ENCODE assay signal across 32 mouse cellular contexts in genomic region chr17:24545247-24545646, GRCm38 (mm10). TPM values are rescaled to one million over a fixed set of nuclear protein-coding genes. Genes with fewer than 3 reads are reported as not detected.
DNase-seq lines count a peak whose midpoint lies in the region; ATAC-seq and TF ChIP-seq lines count a peak whose summit lies in the region.
"Had no signal": no experiment of that assay in that cellular context is flagged by ENCODE, and none has a peak within 500 bp of the region (broad histone marks: within the 10 kb centered on the region; RNA-seq: fewer than 3 reads in every experiment).

No protein-coding gene starts in this region.

- intact Hi-C loops in heart, adult 2 months (cut with DNase I), result no loop called here
- intact Hi-C loops in heart, postnatal 14 days (cut with DNase I), result loop anchor here (5.0 kb wide), 1 partner anchor 42 kb away; no protein-coding TSS in a partner anchor
- intact Hi-C loops in left cerebral cortex, adult 2 months (cut with DNase I), result no loop called here
- intact Hi-C loops in left cerebral cortex, postnatal 10 days (cut with DNase I), result no loop called here

- no peaks in the 10 kb centered on the region for H3K27me3 ChIP-seq in heart, adult 2 months (ENCODE audit: control insufficient read depth, insufficient read depth, low read length)
- peaks cover 15% of the 10 kb centered on the region for H3K27me3 ChIP-seq in midbrain, embryonic 13.5 days
- H3K27me3 ChIP-seq in midbrain, embryonic 10.5 days (ENCODE audit: low read depth, poor library complexity, severe bottlenecking), result peaks cover 36% of the 10 kb centered on the region

- 91% methylated on average over 2 of the region's 2 CpGs for WGBS in heart, adult 2 months
- WGBS in midbrain, embryonic 13.5 days, result 93% methylated on average over 2 of the region's 2 CpGs
- WGBS in midbrain, embryonic 10.5 days, result 86% methylated on average over 2 of the region's 2 CpGs

- no peak overlapping the region for H3K9ac ChIP-seq in heart, adult 2 months (ENCODE audit: low read depth, low read length)
- H3K9ac ChIP-seq in midbrain, embryonic 13.5 days (replicated peaks), result 0 out of 2 replicates have a peak overlapping the region, but pooled peaks have one; percentile 20
- H3K9ac ChIP-seq: embryonic facial prominence, embryonic 15.5 days; hindbrain, embryonic 12.5 days; liver, embryonic 15.5 days had no signal

- no peak for ATAC-seq in midbrain, embryonic 13.5 days
- ATAC-seq: activated CD4-positive, CD25-positive, alpha-beta regulatory T cell, adult 4 months; CD4-positive, CD25-positive, alpha-beta regulatory T cell, adult 4 months; intestine, embryonic 16.5 days had no signal

- no peaks in the 10 kb centered on the region; the same call in 1 of the 2 replicates for H3K4me1 ChIP-seq in heart, adult 2 months (ENCODE audit: control insufficient read depth, insufficient read depth, low read length)
- H3K4me1 ChIP-seq in midbrain, embryonic 13.5 days (replicated peaks), result peaks cover 15% of the 10 kb centered on the region
- peaks cover 22% of the 10 kb centered on the region for H3K4me1 ChIP-seq in midbrain, embryonic 10.5 days

- H3K9me3 ChIP-seq in midbrain, embryonic 13.5 days, result no peaks in the 10 kb centered on the region
- H3K9me3 ChIP-seq in midbrain, embryonic 10.5 days (replicated peaks), result no peaks in the 10 kb centered on the region
- H3K9me3 ChIP-seq: embryonic facial prominence, embryonic 15.5 days; forebrain, embryonic 12.5 days; heart, embryonic 13.5 days; hindbrain, embryonic 12.5 days; liver, embryonic 15.5 days; megakaryocyte, embryonic 14.5 days; neural tube, embryonic 13.5 days had no signal

- H3K79me2 ChIP-seq in heart, adult 2 months (replicated peaks; ENCODE audit: control insufficient read depth, insufficient read depth, low read length), result no peaks in the 10 kb centered on the region

- no peaks in the 10 kb centered on the region for H3K36me3 ChIP-seq in heart, adult 2 months (ENCODE audit: control insufficient read depth, insufficient read depth, low read length)
- no peaks in the 10 kb centered on the region for H3K36me3 ChIP-seq in midbrain, embryonic 13.5 days
- H3K36me3 ChIP-seq in midbrain, embryonic 10.5 days, result 0 out of 2 replicates have a peak, but pooled peaks cover 3% of the 10 kb centered on the region
- H3K36me3 ChIP-seq: embryonic facial prominence, embryonic 15.5 days; forebrain, embryonic 12.5 days; heart, embryonic 13.5 days; hindbrain, embryonic 12.5 days; liver, embryonic 15.5 days; neural tube, embryonic 13.5 days had no signal

- TF ChIP-seq CTCF in heart, adult 2 months (IDR thresholded peaks at IDR 0.05), result 0 out of 2 replicates have a peak, but pooled peaks have one; percentile 10
- TF ChIP-seq CTCF in left cerebral cortex, adult 2 months (IDR thresholded peaks at IDR 0.05), result peak; percentile 18

- H3K4me3 ChIP-seq in heart, adult 2 months, result no peak overlapping the region
- H3K4me3 ChIP-seq in left cerebral cortex, adult 2 months, result no peak overlapping the region
- H3K4me3 ChIP-seq in midbrain, embryonic 13.5 days (replicated peaks), result no peak overlapping the region
- no peak overlapping the region for H3K4me3 ChIP-seq in midbrain, embryonic 10.5 days
- H3K4me3 ChIP-seq: embryonic facial prominence, embryonic 15.5 days; hindbrain, embryonic 12.5 days; liver, embryonic 15.5 days had no signal

- no peak overlapping the region for H3K4me2 ChIP-seq in midbrain, embryonic 13.5 days (replicated peaks)
- H3K4me2 ChIP-seq: liver, embryonic 15.5 days had no signal

- no peak for DNase-seq in heart, adult 2 months
- DNase-seq in heart, postnatal 14 days, result no peak
- DNase-seq in left cerebral cortex, adult 2 months (ENCODE audit: extremely low spot score in 1 of 2, low spot score in 2 of 2), result no peak
- no peak for DNase-seq in left cerebral cortex, postnatal 10 days (ENCODE audit: extremely low spot score in 1 of 2, low spot score in 2 of 2)
- DNase-seq in midbrain, embryonic 10.5 days (ENCODE audit: low spot score), result no peak
- DNase-seq in urinary bladder, postnatal 4 days (ENCODE audit: low spot score in 2 of 2), result no peak
- DNase-seq: adrenal gland, adult 2 months; adrenal gland, postnatal 36 days; cerebellum, adult 18-20 months; cerebellum, postnatal 10 days; gastrocnemius, postnatal 25 days; heart, adult 18-20 months; kidney, adult 8-10 months; kidney, postnatal 14 days; left cerebral cortex, postnatal 4 days; right cerebral cortex, postnatal 4 days; thymus, adult 18-20 months; thymus, postnatal 25 days had no signal

- TF ChIP-seq EP300 in heart, adult 2 months (IDR thresholded peaks at IDR 0.05; ENCODE audit: insufficient read depth, low read depth, low read length), result no peak

- no peak for TF ChIP-seq POLR2A in heart, adult 2 months (IDR thresholded peaks at IDR 0.05; ENCODE audit: insufficient read depth, low read depth, low read length)

- no peak overlapping the region for H3K27ac ChIP-seq in heart, adult 2 months
- H3K27ac ChIP-seq in left cerebral cortex, adult 2 months, result no peak overlapping the region
- no peak overlapping the region for H3K27ac ChIP-seq in midbrain, embryonic 13.5 days
- H3K27ac ChIP-seq in midbrain, embryonic 10.5 days (replicated peaks), result no peak overlapping the region
- H3K27ac ChIP-seq: embryonic facial prominence, embryonic 15.5 days; forebrain, embryonic 12.5 days; heart, embryonic 13.5 days; hindbrain, embryonic 12.5 days; liver, embryonic 15.5 days; neural tube, embryonic 13.5 days; stomach, postnatal 0 days had no signal

RNA-seq across cellular contexts. Expression of gene Pkd1, which starts 4.4 kb away (rescaled TPM):
- total RNA-seq in heart, adult 2 months (2021), result 10 to 100 TPM; 35.6 to 36.2 TPM
- 48.5 and 59.9 TPM in 2 replicates for polyA plus RNA-seq in heart, adult 2 months (2012; rRNA removed)
- 10 to 100 TPM; 58.0 to 63.2 TPM for total RNA-seq in heart, postnatal 14 days (2021)
- 10 to 100 TPM; 89.1 to 97.5 TPM for total RNA-seq in left cerebral cortex, adult 2 months (2021)
- total RNA-seq in left cerebral cortex, postnatal 10 days (2021), result 10 to 100 TPM; 60.8 to 66.7 TPM
- polyA plus RNA-seq in midbrain, embryonic 13.5 days (2015; fragmentation: Nextera tagmentation; extraction: Ambion mirVana), result 17.7 and 19.4 TPM in 2 replicates
- polyA plus RNA-seq in midbrain, embryonic 10.5 days (2016; fragmentation: Nextera tagmentation; extraction: Ambion mirVana), result 14.7 and 18.5 TPM in 2 replicates

RNA-seq across cellular contexts. Expression of gene Rab26, which starts 11.2 kb away (rescaled TPM):
- under 1 TPM in 1 of 2 experiments, not detected in 1; 0.39 TPM for total RNA-seq in heart, adult 2 months (2021)
- polyA plus RNA-seq in heart, adult 2 months (2012; rRNA removed), result 0.10 and 0.12 TPM in 2 replicates
- under 1 TPM; 0.19 to 0.34 TPM for total RNA-seq in heart, postnatal 14 days (2021)
- total RNA-seq in left cerebral cortex, adult 2 months (2021), result 10 to 100 TPM; 53.6 to 54.1 TPM
- 10 to 100 TPM; 22.6 to 29.8 TPM for total RNA-seq in left cerebral cortex, postnatal 10 days (2021)
- polyA plus RNA-seq in midbrain, embryonic 13.5 days (2015; fragmentation: Nextera tagmentation; extraction: Ambion mirVana), result 2.9 TPM in 2 replicates
- 2.1 and 2.9 TPM in 2 replicates for polyA plus RNA-seq in midbrain, embryonic 10.5 days (2016; fragmentation: Nextera tagmentation; extraction: Ambion mirVana)
- total RNA-seq: heart, adult 18-20 months; heart, postnatal 25 days had no signal

RNA-seq across cellular contexts. Expression of gene Traf7, which starts 17.5 kb away (rescaled TPM):
- total RNA-seq in heart, adult 2 months (2021), result 10 to 100 TPM; 41.9 to 46.5 TPM
- 93.4 and 109 TPM in 2 replicates for polyA plus RNA-seq in heart, adult 2 months (2012; rRNA removed)
- total RNA-seq in heart, postnatal 14 days (2021), result 10 to 100 TPM; 57.2 to 65.5 TPM
- 10 to 100 TPM; 81.3 to 85.3 TPM for total RNA-seq in left cerebral cortex, adult 2 months (2021)
- 100 to 1,000 TPM; 105 to 107 TPM for total RNA-seq in left cerebral cortex, postnatal 10 days (2021)
- polyA plus RNA-seq in midbrain, embryonic 13.5 days (2015; fragmentation: Nextera tagmentation; extraction: Ambion mirVana), result 97.3 and 106 TPM in 2 replicates
- 106 and 110 TPM in 2 replicates for polyA plus RNA-seq in midbrain, embryonic 10.5 days (2016; fragmentation: Nextera tagmentation; extraction: Ambion mirVana)

RNA-seq across cellular contexts. Expression of gene Caskin1, which starts 56.8 kb away (rescaled TPM):
- total RNA-seq in heart, adult 2 months (2021), result under 1 TPM; 0.16 to 0.55 TPM
- polyA plus RNA-seq in heart, adult 2 months (2012; rRNA removed), result 0.23 and 0.45 TPM in 2 replicates
- total RNA-seq in heart, postnatal 14 days (2021), result under 1 TPM; 0.10 to 0.43 TPM
- total RNA-seq in left cerebral cortex, adult 2 months (2021), result 100 to 1,000 TPM; 134 to 144 TPM
- 100 to 1,000 TPM; 161 to 162 TPM for total RNA-seq in left cerebral cortex, postnatal 10 days (2021)
- 24.7 and 29.1 TPM in 2 replicates for polyA plus RNA-seq in midbrain, embryonic 13.5 days (2015; fragmentation: Nextera tagmentation; extraction: Ambion mirVana)
- 6.7 and 8.5 TPM in 2 replicates for polyA plus RNA-seq in midbrain, embryonic 10.5 days (2016; fragmentation: Nextera tagmentation; extraction: Ambion mirVana)
- total RNA-seq: common myeloid progenitor, adult 5-6 weeks had no signal

Comparison
In these comparisons a context has a peak if more than half of its experiments do, and no peak if none do; other contexts are left out.
1. RNA of gene Rab26, which starts 11.2 kb away (total RNA-seq): 53.6 to 54.1 TPM in left cerebral cortex, adult 2 months and 22.6 to 29.8 TPM in left cerebral cortex, postnatal 10 days; 0.39 TPM in heart, adult 2 months and 0.19 to 0.34 TPM in heart, postnatal 14 days; every median in the first group is over 10 times any median in the second.